Mouse (Mus musculus) heart, postnatal 0 days (tissue): ENCODE data around the gene Gins2. TPM values are rescaled to one million over a fixed set of nuclear protein-coding genes. Genes with fewer than 3 reads are reported as not detected.

Experiments
- ATAC-seq: fragments of 200-750 bp; cut with Nextera tagmentation; 2 replicates; pipeline ENCODE4 v1.8.0; 2017; ENCODE audit warnings: low read depth, moderate number of reproducible peaks, moderate library complexity; ENCODE audit not compliant: insufficient read depth
- DNase-seq: peaks from one replicate; pipeline ENCODE4 v3.0.0-alpha.2; 2016; ENCODE audit warnings: low spot score
- H3K27ac ChIP-seq: fragments of 300-500 bp; sonication (generic); 2 replicates; pipeline ENCODE4 v1.5.1; 2014; ENCODE audit warnings: low read depth, mild to moderate bottlenecking
- H3K27me3 ChIP-seq: fragments of 300-500 bp; sonication (generic); 2 replicates; pipeline ENCODE4 v1.6.1; 2014; ENCODE audit warnings: low read length, mixed read lengths; ENCODE audit not compliant: control insufficient read depth, insufficient read depth
- H3K36me3 ChIP-seq: fragments of 300-500 bp; sonication (generic); replicated peaks from 2 replicates; pipeline ENCODE4 v1.6.1; 2014; ENCODE audit warnings: low read length, mixed read lengths; ENCODE audit not compliant: control insufficient read depth, insufficient read depth
- H3K4me1 ChIP-seq: fragments of 300-500 bp; sonication (generic); 2 replicates; pipeline ENCODE4 v1.6.1; 2014; ENCODE audit warnings: antibody characterized with exemption; ENCODE audit not compliant: control insufficient read depth, insufficient read depth
- H3K4me2 ChIP-seq: fragments of 300-500 bp; sonication (generic); 2 replicates; pipeline ENCODE4 v1.6.1; 2014; ENCODE audit warnings: low read depth, mild to moderate bottlenecking, low read length, moderate library complexity
- H3K4me3 ChIP-seq: fragments of 300-500 bp; sonication (generic); 2 replicates; pipeline ENCODE4 v1.5.1; 2014; ENCODE audit warnings: low read depth, low read length
- H3K9ac ChIP-seq: fragments of 300-500 bp; sonication (generic); replicated peaks from 2 replicates; pipeline ENCODE4 v1.6.1; 2014; ENCODE audit warnings: low read depth, low read length, mixed read lengths
- H3K9me3 ChIP-seq: fragments of 300-500 bp; sonication (generic); replicated peaks from 2 replicates; pipeline ENCODE4 v1.6.1; 2016; ENCODE audit warnings: low read length; ENCODE audit not compliant: control insufficient read depth
- CTCF ChIP-seq: IDR thresholded peaks from 2 replicates; pipeline ENCODE4 v1.5.1; 2016; ENCODE audit warnings: antibody characterized with exemption, control low read depth, low read depth
- EP300 ChIP-seq: IDR thresholded peaks from 2 replicates; pipeline ENCODE4 v1.6.1; 2016; ENCODE audit warnings: antibody characterized with exemption, low read depth
- WGBS: fragments of 180-500 bp; shearing (Covaris S2); extraction: QIAGEN DNeasy Blood & Tissue Kit; methylation state at CpG from one replicate; pipeline ENCODE4 v1.1.7; 2014; 5-methylcytosine and 5-hydroxymethylcytosine counted together
- polyA plus RNA-seq: library from polyadenylated mRNA; unstranded; fragments of >200 nt; fragmentation: Nextera tagmentation; extraction: Ambion mirVana; gene quantifications from 2 replicates; pipeline ENCODE4 v1.2.1, GENCODE M21; 2015
- total RNA-seq: library from RNA; depleted of rRNA; stranded (reverse); fragments of >200 nt; gene quantifications from 2 replicates; pipeline ENCODE4 v1.2.3, GENCODE M21; 2014; ENCODE audit warnings: low replicate concordance

Gene Gins2
- total and polyA plus RNA-seq, 2 experiments from 2014 or later, result 19.3 to 52.1 TPM

- Histone ChIP-seq H3K9ac (no peak overlapping the region), H3K27ac (no peak overlapping the region), H3K36me3 (no peaks in the 10 kb centered on the region), H3K4me2 (no peak overlapping the region), H3K27me3 (peaks cover 2% of the 10 kb centered on the region; the same call in 1 of the 2 replicates), H3K4me3 (no peak overlapping the region), H3K4me1 (peaks cover 8% of the 10 kb centered on the region; the same call in 1 of the 2 replicates), H3K9me3 (no peaks in the 10 kb centered on the region)
- TF ChIP-seq CTCF (no peak), EP300 (no peak)
- no peak for ATAC-seq
- no peak for DNase-seq
- 73% methylated on average over 21 of the region's 21 CpGs for WGBS
Observed at GRCm38 (mm10) chr8:120631441-120632375, 42.6 kb upstream of the Gins2 start.

- H3K27me3 ChIP-seq, result no peaks in the 10 kb centered on the region
- ATAC-seq, result no peak
- 53% methylated on average over 6 of the region's 6 CpGs for WGBS
- H3K27ac ChIP-seq, result no peak overlapping the region
- no peak overlapping the region for H3K4me2 ChIP-seq
- H3K9ac ChIP-seq, result no peak overlapping the region
- H3K36me3 ChIP-seq, result no peaks in the 10 kb centered on the region
- TF ChIP-seq CTCF, result no peak
- TF ChIP-seq EP300, result no peak
- H3K4me1 ChIP-seq, result peaks cover 8% of the 10 kb centered on the region; the same call in 1 of the 2 replicates
- H3K9me3 ChIP-seq, result no peaks in the 10 kb centered on the region
- H3K4me3 ChIP-seq, result no peak overlapping the region
- no peak for DNase-seq
Observed at GRCm38 (mm10) chr8:120630848-120631247, 41.7 kb upstream of the Gins2 start.

- Histone ChIP-seq H3K4me2 (no peak overlapping the region), H3K9ac (no peak overlapping the region), H3K4me1 (peaks cover 8% of the 10 kb centered on the region; the same call in 1 of the 2 replicates), H3K9me3 (no peaks in the 10 kb centered on the region), H3K4me3 (no peak overlapping the region), H3K27ac (no peak overlapping the region), H3K36me3 (no peaks in the 10 kb centered on the region), H3K27me3 (no peaks in the 10 kb centered on the region)
- TF ChIP-seq CTCF (no peak), EP300 (no peak)
- ATAC-seq (no peak), DNase-seq (no peak)
- WGBS, result 57% methylated on average over 5 of the region's 5 CpGs
Observed at GRCm38 (mm10) chr8:120630031-120630430, 40.9 kb upstream of the Gins2 start.

GRCm38 (mm10) chr8:120627298-120627697 is 38.2 kb upstream of the Gins2 start:
- Histone ChIP-seq H3K4me2 (no peak overlapping the region), H3K9me3 (no peaks in the 10 kb centered on the region), H3K27ac (no peak overlapping the region), H3K27me3 (no peaks in the 10 kb centered on the region), H3K36me3 (no peaks in the 10 kb centered on the region), H3K4me3 (no peak overlapping the region), H3K9ac (no peak overlapping the region), H3K4me1 (no peaks in the 10 kb centered on the region; the same call in 1 of the 2 replicates)
- 78% methylated on average over 5 of the region's 5 CpGs for WGBS
- ATAC-seq (no peak), DNase-seq (no peak)
- TF ChIP-seq EP300 (no peak), CTCF (no peak)

GRCm38 (mm10) chr8:120626461-120626860 is 37.4 kb upstream of the Gins2 start:
- ATAC-seq, result no peak
- Histone ChIP-seq H3K27me3 (no peaks in the 10 kb centered on the region), H3K4me1 (peaks cover 3% of the 10 kb centered on the region; the same call in 1 of the 2 replicates), H3K4me3 (no peak overlapping the region), H3K4me2 (no peak overlapping the region), H3K36me3 (no peaks in the 10 kb centered on the region), H3K9ac (no peak overlapping the region), H3K27ac (no peak overlapping the region), H3K9me3 (no peaks in the 10 kb centered on the region)
- DNase-seq, result no peak
- WGBS, result 66% methylated on average over 11 of the region's 11 CpGs
- TF ChIP-seq EP300 (no peak), CTCF (no peak)
